Mouse (Mus musculus) testis, adult 2 months (tissue): ENCODE data around the gene Tex33.

Experiments
- CTCF ChIP-seq: fragments of 200-500 bp; IDR thresholded peaks from 2 replicates; pipeline ENCODE4 v1.5.1; 2012; ENCODE audit warnings: low read depth, mild to moderate bottlenecking, inconsistent platforms, low read length, moderate library complexity; ENCODE audit not compliant: control insufficient read depth, insufficient read depth, insufficient replicate concordance
- POLR2A ChIP-seq: fragments of 200-500 bp; IDR thresholded peaks from 2 replicates; pipeline ENCODE4 v1.6.1; 2012; ENCODE audit warnings: low read depth, mild to moderate bottlenecking, inconsistent platforms, low read length, moderate library complexity; ENCODE audit not compliant: control insufficient read depth

DNA sequence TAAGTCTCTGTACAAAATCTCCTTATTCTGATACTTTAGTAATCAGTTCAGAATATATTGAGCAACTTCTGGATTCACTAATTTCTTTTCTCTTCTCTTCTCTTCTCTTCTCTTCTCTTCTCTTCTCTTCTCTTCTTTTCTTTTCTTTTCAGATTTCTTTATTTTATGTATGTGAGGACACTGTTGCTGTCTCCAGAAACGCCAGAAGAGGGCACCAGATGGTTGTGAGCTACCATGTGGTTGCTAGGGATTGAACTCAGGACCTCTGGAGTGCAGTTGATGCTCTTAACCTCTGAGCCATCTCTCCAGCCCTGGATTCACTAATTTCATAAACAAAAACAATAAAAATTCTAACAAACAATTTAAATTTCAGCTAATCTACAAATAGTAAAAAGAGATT is 40.8 kb downstream of the Tex33 start:
- no peak; the same call in 1 of the 2 replicates for TF ChIP-seq CTCF
- TF ChIP-seq POLR2A, result no peak
